Mouse (Mus musculus): Measurements from ENCODE around the gene Eri3.
A peak's percentile ranks its signal among the peaks of the same experiment; 100 is the strongest.

Gene Eri3

DNA sequence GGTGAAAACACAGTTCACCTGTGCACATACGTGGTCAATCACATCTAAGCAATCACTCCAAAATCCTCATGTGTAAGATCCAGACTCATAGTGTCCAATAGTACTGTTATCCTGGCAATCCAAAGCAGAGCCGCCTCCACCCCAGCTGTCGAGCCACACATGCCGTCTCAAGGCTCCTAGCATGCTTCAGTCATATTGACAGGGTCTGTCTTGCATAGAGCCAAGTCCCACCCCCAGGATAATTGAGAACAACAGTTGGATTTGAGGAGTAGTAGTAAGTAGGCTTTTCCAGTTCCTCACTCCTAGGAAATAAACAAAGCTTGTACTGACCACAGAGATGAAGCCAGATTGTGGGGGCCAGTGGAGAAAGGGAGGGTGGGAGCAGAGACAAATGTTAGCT, 107.5 kb downstream of the Eri3 start:
- ATAC-seq (ENCODE audit: low TSS enrichment): peak; percentile 78

DNA sequence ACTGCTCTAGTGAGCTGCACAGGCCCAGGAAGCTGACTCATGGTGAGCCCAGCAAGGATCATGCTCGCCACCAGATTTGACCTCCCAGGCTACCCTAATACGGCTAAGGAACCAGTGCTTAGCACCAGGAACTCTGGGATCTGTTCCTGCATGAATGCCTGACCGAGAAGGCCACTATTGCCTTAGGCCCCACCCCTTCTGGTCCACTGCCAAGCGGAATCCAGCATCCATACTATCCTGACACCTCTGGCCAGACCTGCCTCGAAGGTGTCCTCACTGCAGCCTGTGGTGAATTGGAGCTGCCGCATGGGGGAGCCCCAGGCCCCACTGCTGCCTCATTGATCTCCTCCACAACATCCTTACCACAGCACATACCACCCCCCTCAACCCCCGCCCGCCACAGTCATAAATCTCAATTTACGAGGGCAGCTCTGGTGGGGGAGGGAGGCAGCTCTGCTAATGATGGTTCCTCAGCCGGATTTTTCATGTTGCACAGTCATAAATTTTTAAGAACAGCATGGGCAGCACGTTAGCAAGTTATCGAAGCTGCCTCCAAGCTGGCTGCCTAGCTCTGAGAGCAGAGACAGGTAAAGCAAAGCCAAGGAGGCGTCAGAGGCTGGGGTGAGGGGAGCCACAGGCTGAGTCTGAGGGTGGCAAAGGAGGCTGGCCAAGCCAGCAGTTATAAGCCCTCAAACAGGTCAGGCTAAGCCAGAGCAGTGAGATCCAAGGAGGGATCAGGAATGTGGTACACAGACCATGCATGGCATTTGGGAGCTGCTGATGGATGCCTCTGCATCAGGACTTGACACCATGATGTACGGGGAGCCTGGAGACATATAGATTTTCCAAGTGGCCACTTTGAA, 108.6 kb downstream of the Eri3 start:
- ATAC-seq (ENCODE audit: low TSS enrichment): no peak

DNA sequence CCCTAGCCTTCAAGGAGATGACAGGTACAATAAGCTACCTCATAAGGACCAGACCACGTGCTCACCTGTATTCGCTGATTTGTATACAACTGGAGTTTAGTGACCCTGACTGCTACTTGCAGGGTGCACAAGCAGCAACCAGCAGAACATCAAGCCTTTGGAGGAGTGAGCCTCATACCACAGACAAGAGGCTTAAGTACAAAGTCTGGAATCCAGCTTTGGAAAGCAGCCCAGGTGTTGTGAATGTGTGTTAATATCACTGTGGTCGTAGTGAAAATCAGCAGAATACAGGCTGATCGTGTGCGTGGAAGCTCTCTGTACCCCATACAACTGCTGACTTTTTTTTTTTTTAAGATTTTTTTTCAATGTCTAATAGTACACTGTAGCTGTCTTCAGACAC, 109.8 kb downstream of the Eri3 start:
- ATAC-seq (ENCODE audit: low TSS enrichment): no peak

DNA sequence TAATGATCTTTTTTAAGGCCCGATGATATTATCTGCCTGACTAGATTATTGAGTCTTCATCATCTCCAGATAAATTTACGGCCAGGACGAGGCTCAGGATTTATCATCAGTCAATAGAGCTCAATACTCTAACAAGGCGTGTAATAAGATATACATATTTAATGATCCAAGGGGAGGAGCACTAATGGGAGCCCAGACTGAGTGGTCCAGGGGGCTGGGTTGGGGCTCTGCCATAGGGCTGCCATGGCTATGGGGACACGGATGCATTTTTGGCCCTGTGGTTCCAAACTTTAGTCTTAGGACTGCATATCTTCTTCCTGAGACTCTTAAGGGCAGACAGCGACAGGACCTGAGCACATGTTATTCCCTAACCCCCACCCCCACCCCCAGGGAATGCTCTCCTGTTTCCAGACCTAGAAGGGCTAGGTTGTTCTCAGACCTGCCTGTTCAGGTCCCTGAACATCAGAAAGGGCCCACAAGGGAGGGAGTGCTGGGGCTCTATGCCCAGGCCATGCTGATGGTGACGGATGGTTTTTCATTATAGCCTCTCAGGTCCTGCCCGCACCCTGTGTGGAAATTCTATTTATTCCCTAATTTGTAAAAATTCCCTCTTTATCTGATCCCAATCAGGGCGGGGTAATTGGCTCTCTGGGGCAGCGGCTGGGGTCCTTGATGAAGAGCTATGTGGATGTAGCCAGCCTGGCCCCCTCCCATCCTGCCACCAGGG, 114.4 kb downstream of the Eri3 start:
- ATAC-seq (ENCODE audit: low TSS enrichment): no peak

DNA sequence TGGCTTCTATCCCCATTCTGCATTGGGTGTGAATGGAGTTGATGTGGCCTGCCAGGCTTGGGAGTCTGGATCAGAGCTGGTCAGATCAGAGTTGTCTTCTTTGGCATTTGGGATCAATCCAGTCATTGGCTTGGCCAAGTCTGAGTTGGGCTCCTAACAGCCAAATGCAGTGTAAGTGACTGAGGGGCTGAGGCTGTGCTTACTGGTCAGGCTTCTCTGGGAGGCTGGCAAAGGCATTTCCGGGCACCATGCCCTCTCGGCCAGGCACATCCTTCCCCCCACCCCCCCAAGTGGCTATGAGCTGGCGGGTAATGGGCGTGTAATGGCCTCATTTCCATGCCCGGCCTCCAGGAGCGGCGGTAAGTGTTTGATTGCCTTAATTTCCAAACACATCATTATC, 115.4 kb downstream of the Eri3 start:
- ATAC-seq (ENCODE audit: low TSS enrichment): peak; percentile 64

DNA sequence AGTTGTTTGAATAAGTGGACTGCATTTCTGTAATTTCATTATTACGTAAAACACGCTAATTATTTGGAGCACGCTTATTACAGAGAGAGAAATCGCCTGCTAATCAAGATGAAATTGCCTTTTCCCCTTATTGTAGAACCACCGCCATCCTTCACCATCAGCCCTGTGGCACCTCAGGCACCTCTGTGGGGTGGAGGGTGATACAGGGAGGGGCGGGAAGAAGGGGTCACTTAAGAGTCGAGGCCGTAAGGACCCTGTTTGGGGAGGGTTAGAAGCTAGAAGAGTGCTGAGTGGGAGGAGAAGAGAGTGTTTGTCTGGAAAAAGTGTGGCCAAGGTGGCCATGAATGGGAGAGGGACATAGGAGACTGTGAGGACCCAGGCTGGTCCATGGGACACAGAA, 115.9 kb downstream of the Eri3 start:
- no peak for ATAC-seq (ENCODE audit: low TSS enrichment)

DNA sequence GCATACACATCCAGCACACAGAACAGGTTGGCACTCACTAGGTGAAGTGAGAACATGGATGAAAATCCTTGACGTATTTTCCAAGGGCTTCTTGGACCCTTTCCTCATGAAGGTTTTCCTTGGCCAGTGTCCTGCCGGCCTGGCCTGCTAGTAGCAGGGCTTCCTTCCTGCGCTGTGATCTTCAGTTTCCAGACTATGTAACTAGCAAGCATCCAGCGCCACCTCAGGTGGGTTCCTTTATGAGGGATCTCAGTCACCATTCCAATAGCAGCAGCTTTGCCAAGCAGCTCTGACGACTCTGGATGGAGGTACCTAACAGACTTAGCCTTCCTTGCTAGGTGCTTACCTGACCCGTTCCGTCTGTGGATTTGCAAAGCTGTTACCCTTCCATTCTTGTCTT, 119.7 kb downstream of the Eri3 start:
- no peak for ATAC-seq (ENCODE audit: low TSS enrichment)

DNA sequence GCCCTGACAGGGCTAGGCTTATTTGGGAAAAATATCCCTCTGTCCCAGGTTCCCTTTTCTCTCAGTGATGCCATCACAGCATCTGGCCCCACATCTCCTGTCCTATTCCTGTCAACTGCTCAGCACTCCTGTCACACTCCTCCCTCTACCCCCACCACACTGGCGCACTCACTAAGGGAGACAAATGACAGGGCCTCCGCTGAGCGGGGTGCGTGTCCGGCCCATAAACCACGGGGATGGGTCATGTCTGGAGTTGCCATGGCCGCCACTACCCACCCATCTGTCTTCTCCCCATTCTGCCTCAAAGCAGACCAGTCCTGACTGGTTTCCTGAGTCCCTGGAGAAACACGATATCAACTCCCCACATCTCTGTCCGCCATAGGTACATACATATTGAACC, 121.9 kb downstream of the Eri3 start:
- ATAC-seq (ENCODE audit: low TSS enrichment): peak; percentile 31; the same call in 1 of the 2 replicates

DNA sequence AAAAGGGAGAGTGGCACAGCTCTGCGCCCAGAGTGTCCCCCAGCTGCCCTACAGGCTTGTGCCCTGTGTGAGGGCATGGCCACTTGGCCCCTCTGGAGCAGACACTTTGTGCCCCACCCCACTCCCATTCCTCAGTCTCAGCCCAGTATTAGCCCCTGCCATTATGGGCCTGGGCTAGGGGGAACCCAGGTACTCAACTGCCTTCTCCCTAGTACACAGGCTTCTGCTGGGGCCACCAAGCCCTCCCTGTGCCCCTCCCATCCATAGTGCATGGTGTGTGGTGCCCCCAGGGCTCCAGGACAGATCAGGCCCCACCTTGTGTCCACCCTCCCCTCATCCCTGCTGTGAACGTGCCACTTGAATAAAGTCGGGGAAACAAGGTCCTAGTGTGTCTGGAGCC, 123.7 kb downstream of the Eri3 start:
- ATAC-seq (ENCODE audit: low TSS enrichment): no peak

DNA sequence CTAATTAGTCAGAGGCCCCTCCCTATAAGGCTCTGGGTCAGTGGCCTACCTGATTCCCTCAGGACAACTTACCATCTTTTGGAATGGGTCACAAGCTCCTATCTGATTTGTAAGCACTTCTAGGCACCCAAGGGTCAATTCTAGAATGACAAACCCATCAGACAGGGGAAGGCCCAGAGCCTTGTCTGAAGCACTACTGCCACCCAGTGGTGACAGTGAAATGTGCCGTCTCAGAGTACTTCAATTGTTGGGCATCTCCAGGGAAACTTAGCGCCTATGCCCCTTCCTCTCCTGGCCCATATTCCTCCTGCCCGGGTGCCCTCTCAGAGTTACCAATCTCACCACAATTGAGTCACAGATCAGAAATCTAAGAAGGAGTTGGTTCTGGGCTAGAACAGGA, 126.7 kb downstream of the Eri3 start:
- peak; percentile 71 for ATAC-seq (ENCODE audit: low TSS enrichment)

DNA sequence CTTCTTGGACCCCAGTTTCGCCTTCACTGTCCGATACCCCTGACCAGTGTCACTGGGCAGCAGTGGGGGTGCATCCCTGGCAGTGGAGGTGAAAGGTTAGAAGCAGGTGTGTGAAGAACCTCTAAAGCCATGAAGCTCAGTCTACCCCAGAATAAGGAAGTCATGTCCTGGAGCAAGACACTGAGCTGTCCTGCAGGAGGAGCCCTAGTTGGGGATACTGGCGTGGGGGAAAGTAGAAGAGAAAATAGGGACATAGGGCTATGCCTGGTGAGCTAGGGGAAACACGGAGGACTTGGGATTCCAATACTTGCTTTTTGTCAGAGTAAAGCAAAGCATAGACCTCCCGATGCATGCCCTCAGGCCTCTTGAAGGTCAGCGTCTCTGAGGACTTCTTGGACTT, 130.8 kb downstream of the Eri3 start:
- no peak for ATAC-seq (ENCODE audit: low TSS enrichment)

DNA sequence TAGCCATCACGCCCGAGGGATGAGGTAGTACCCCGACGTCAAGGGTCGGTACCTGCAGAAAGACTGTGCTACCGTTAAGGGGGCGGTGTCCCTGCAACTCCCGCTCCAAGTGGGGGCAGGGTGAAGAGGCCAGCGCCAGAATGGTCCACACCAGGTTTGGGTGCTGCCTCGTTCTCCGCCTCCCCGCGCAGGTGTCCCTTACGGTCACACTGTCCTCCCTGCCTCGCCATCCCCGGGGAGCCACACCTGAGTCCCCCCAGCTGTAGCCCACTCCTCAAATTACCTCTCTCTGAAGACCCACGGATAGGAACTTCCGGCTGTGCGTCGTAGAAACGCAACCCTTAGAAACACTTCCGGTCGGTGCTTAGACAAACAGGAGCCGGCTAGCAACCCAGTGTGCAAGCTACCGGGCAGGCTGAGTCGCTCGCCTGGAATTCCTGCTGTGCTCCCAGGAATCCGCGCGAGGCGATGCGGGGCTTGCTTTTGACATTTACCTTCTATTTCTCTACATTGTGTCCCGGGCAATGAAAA, 131.8 kb downstream of the Eri3 start, which contains the start of gene Dmap1:
Gene Dmap1, minus strand, starts transcription at position 343 of the 531 bp plus-strand sequence.
- ATAC-seq (ENCODE audit: low TSS enrichment): peak; percentile 98

DNA sequence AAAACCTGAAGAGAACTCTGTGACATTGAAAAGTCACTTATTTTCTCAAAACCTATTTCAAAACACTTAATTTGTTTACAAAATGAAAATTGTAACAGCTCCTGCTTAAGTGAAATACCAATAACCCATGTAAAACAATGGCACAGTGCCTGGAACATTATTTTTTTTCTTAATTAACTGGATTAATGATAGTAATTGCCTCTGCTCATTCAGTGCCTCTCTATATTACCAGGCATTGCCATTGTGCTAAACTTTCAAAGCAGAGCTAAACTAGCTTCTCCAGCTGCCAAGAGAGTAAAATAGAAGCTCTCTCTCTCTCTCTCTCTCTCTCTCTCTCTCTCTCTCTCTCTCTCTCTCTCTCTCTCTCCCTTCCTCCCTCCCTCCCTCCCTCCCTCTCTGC, 132.3 kb downstream of the Eri3 start:
- no peak for ATAC-seq (ENCODE audit: low TSS enrichment)

DNA sequence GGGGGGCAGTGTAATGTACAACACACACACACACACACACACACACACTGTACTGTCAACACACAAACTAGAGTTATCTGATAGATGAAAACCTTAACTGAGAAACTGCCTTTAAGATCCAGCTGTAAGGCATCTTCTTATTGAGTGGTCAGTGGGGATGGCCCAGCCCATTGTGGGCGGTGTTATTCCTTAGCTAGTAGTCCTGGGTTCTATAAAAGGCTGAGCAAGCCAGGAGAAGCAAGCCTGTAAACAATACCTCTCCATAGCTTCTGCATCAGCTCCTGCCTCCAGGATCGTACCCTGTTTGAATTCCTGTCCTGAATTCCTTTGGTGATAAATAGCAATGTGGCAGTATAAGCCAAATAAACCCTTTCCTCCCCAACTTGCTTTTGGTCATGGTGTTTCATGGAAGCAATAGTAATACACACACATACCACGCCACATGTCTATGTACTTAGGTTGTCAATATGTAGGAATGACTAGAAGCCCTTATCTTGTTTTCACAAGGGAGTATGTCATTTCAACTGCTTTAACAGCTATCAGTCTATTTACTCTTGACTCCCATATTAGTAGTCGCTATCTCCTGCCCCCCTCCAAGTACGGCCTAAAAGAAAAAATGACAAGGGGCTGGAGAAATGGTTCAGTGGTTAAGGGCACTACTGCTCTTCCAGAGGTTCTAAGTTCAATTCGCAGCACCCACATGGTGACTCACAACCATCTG, 133.0 kb downstream of the Eri3 start:
- no peak for ATAC-seq (ENCODE audit: low TSS enrichment)

DNA sequence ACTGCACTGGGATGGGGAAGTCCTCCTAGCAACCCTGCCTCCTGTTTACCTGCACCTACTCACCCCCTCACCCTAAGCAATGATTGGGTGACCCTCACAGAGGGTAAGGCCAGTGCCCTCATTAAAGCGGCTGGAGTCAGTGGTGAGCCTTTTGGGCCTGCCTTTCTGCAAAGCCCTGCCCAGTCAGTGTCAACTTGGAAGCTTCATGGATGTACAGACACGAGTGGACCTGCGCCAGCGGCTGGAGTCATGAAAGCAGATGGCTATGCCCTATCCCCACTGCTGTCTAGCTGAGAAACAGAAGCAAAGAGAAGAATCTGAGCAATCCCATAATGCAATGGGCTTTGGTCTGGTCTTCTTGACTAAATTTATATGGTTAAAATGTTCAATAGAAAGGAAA, 136.2 kb downstream of the Eri3 start:
- no peak for ATAC-seq (ENCODE audit: low TSS enrichment)

DNA sequence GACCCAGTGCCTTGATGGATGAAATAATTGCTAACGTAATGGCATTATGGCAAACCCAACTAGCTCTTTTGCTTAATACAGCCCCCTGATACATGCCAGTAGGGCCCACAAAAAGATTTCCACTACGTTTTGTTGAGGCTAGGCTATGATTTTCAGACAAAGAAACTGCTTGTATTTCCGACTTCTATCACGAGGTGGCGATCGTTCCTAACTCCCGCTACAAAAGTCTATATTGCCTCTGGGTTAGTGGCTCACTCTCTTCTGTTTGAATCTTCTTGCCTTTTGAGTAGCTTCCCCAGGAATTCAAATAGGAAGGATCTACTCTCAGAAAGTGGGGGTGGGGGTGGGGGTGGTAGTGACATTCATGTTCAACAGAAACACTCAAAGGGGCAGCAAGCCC, 155.2 kb downstream of the Eri3 start:
- ATAC-seq (ENCODE audit: low TSS enrichment): 0 out of 2 replicates have a peak, but pooled peaks have one; percentile 34

DNA sequence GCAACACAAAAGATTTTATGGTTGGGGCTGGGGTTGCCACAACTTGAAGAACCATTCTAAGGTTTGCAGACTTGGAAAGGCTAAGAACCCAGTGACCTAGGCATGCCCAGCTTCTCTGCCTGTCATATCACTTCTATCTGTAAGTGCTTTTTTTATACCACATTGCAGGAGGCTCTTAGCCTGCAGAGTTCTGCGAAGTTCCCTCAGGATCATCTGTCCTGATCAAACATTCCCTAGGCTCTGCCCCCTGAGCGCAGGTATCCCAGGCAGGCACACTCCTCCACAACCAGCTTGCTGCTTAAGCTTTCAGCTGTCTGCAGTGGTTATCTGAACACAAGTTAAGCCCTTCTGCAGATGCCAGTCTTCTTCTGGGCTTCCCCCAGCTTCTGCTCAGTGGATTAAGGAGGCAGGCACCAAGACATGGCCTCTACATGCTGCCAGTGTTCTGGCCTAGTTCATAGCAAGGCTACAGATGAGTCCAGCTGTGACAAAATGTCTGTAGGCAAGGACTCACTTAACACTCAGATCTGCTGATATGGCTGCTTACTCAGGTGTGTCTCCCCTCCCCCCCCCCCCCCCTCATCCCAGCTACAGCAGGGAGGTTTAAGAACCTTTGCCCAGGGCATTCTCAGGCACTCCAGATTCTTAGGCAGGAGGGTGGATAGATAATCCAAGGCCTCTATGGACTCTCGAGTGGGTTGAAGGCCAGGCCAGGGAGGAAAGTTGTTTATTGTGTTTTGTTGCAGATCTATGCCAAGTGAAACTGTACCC, 158.8 kb downstream of the Eri3 start:
- no peak for ATAC-seq (ENCODE audit: low TSS enrichment)

DNA sequence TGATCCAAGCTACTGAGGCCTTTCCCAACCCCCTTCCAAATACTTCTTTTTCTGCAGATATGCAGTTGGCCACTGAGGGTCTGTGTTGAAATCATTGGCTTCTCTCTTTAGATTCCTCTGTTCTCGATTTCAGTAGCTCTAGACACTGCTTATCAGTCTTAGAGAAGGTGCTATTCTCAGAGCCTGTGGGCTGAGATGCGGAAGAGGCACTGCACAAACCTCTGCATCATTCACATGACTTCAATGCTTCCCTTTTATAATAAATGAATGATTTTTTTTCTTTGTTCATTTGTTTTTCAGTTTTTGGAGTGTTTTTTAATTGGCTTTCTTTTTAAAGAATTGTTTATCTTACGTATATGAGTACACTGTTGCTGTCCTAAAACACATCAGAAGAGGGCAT, 162.1 kb downstream of the Eri3 start:
- no peak for ATAC-seq (ENCODE audit: low TSS enrichment)

DNA sequence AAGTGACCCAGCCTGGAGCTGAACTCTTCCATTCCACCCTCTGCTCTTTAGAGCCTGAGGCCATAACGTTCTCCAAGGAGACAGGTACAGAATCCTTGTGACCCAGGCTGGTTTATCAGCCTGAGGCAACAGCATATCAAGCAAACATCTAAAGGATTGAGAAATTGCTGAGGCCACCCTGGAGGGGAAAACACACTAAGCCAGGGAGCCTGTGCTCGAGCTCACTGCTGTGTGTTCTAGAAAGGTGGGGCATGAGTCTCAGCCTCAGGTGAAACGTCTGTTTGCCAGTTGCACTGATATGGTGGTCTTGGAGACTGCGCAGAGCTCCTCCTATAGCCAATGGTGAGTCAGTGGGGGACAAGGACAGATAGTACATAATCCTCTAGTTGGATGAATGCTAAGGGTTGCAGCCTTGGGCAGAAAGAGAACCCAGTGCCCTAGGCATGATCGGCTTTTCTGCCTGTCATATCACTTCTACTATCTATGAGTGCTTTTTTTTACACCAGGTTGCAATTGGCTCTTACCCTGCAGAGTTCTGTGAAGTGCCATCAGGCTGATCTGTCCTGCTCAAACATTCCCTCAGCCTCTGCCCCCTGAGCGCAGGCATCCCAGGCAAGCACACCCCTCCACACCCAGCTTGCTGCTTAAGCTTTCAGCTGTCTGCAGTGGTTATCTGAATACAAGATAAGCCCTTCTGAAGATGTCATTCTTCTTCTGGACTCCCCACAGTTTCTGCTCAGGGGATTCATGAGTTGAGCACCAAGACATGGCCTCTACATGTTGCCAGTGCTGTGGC, 163.3 kb downstream of the Eri3 start:
- no peak for ATAC-seq (ENCODE audit: low TSS enrichment)

All from frontal cortex, adult (tissue).